Mouse (Mus musculus): ENCODE data around the gene Hipk1. TPM values are rescaled to one million over a fixed set of nuclear protein-coding genes. Genes with fewer than 3 reads are reported as not detected.
A peak's percentile ranks its signal among the peaks of the same experiment; 100 is the strongest.

The Hipk1 gene
- polyA plus RNA-seq, 1 experiment from 2014 or later, result 14.0 TPM

- no peaks in the 10 kb centered on the region for H3K36me3 ChIP-seq
- H3K9me3 ChIP-seq, result no peaks in the 10 kb centered on the region
- peak overlapping the region; percentile 87 for H3K4me3 ChIP-seq
- no peak for ATAC-seq (ENCODE audit: low FRiP score, low read depth)
- H3K27ac ChIP-seq, result no peak overlapping the region
- 3% methylated on average over 14 of the region's 14 CpGs for WGBS
- no peaks in the 10 kb centered on the region for H3K27me3 ChIP-seq (replicated peaks)
- peaks cover 15% of the 10 kb centered on the region for H3K4me1 ChIP-seq
- H3K9ac ChIP-seq, result peak overlapping the region; percentile 94
- H3K4me2 ChIP-seq (replicated peaks), result peak overlapping the region; percentile 81
These were observed 1.4 kb downstream of the Hipk1 start for GRCm38 (mm10) chr3:103789891-103790345.

GRCm38 (mm10) chr3:103789096-103789495 is 2.3 kb downstream of the Hipk1 start:
- H3K27me3 ChIP-seq (replicated peaks), result no peaks in the 10 kb centered on the region
- no peak overlapping the region for H3K9ac ChIP-seq
- no peak overlapping the region for H3K27ac ChIP-seq

GRCm38 (mm10) chr3:103787225-103787624 is 4.1 kb downstream of the Hipk1 start:
- no peak overlapping the region for H3K9ac ChIP-seq
- H3K9me3 ChIP-seq, result no peaks in the 10 kb centered on the region
- H3K27me3 ChIP-seq (replicated peaks), result no peaks in the 10 kb centered on the region
- no peak for ATAC-seq (ENCODE audit: low FRiP score, low read depth)
- H3K4me2 ChIP-seq (replicated peaks), result no peak overlapping the region
- WGBS, result 58% methylated on average over 7 of the region's 7 CpGs
- H3K4me3 ChIP-seq, result no peak overlapping the region
- H3K27ac ChIP-seq, result no peak overlapping the region
- peaks cover 17% of the 10 kb centered on the region for H3K4me1 ChIP-seq
- H3K36me3 ChIP-seq, result no peaks in the 10 kb centered on the region

More at GRCm38 (mm10) chr3:103789096-103789495, 2.3 kb downstream of the Hipk1 start:
- Histone ChIP-seq H3K4me3 (no peak overlapping the region), H3K9me3 (no peaks in the 10 kb centered on the region), H3K4me1 (peaks cover 17% of the 10 kb centered on the region), H3K36me3 (no peaks in the 10 kb centered on the region), H3K4me2 (replicated peaks) (peak overlapping the region; percentile 81)
- ATAC-seq (ENCODE audit: low FRiP score, low read depth), result no peak
- 85% methylated on average over 7 of the region's 7 CpGs for WGBS

GRCm38 (mm10) chr3:103782844-103783609 is 8.3 kb downstream of the Hipk1 start:
- no peak overlapping the region for H3K4me2 ChIP-seq (replicated peaks)
- H3K9me3 ChIP-seq, result no peaks in the 10 kb centered on the region
- 0 out of 2 replicates have a peak, but pooled peaks cover 6% of the 10 kb centered on the region for H3K4me1 ChIP-seq
- no peak overlapping the region for H3K9ac ChIP-seq
- H3K27me3 ChIP-seq (replicated peaks), result no peaks in the 10 kb centered on the region
- H3K36me3 ChIP-seq, result peaks cover 1% of the 10 kb centered on the region
- H3K4me3 ChIP-seq, result no peak overlapping the region
- WGBS, result 92% methylated on average over 4 of the region's 4 CpGs
- no peak for ATAC-seq (ENCODE audit: low FRiP score, low read depth)
- no peak overlapping the region for H3K27ac ChIP-seq

- Histone ChIP-seq H3K27me3 (replicated peaks) (no peaks in the 10 kb centered on the region), H3K36me3 (peaks cover 14% of the 10 kb centered on the region), H3K27ac (no peak overlapping the region), H3K9me3 (no peaks in the 10 kb centered on the region), H3K9ac (no peak overlapping the region), H3K4me1 (0 out of 2 replicates have a peak, but pooled peaks cover 6% of the 10 kb centered on the region), H3K4me2 (replicated peaks) (no peak overlapping the region), H3K4me3 (no peak overlapping the region)
- no peak for ATAC-seq (ENCODE audit: low FRiP score, low read depth)
- WGBS, result 86% methylated on average over 5 of the region's 5 CpGs
These were observed 10.6 kb downstream of the Hipk1 start for GRCm38 (mm10) chr3:103780777-103781176.

- WGBS, result 82% methylated on average over 3 of the region's 3 CpGs
- peaks cover 14% of the 10 kb centered on the region for H3K36me3 ChIP-seq
- H3K27ac ChIP-seq, result no peak overlapping the region
- H3K4me3 ChIP-seq, result no peak overlapping the region
- no peak overlapping the region for H3K4me2 ChIP-seq (replicated peaks)
- 0 out of 2 replicates have a peak, but pooled peaks cover 5% of the 10 kb centered on the region for H3K4me1 ChIP-seq
- H3K9me3 ChIP-seq, result no peaks in the 10 kb centered on the region
- H3K27me3 ChIP-seq (replicated peaks), result no peaks in the 10 kb centered on the region
- no peak overlapping the region for H3K9ac ChIP-seq
- ATAC-seq (ENCODE audit: low FRiP score, low read depth), result no peak
These were observed 11.1 kb downstream of the Hipk1 start for GRCm38 (mm10) chr3:103780271-103780670.

GRCm38 (mm10) chr3:103779183-103779582 is 12.2 kb downstream of the Hipk1 start:
- WGBS, result 91% methylated on average over 7 of the region's 7 CpGs
- H3K4me2 ChIP-seq (replicated peaks), result no peak overlapping the region
- H3K36me3 ChIP-seq, result peaks cover 14% of the 10 kb centered on the region
- H3K9ac ChIP-seq, result no peak overlapping the region
- no peak overlapping the region for H3K4me3 ChIP-seq
- H3K27me3 ChIP-seq (replicated peaks), result no peaks in the 10 kb centered on the region
- no peaks in the 10 kb centered on the region for H3K9me3 ChIP-seq
- H3K27ac ChIP-seq, result no peak overlapping the region
- ATAC-seq (ENCODE audit: low FRiP score, low read depth), result no peak
- no peaks in the 10 kb centered on the region for H3K4me1 ChIP-seq

- peaks cover 14% of the 10 kb centered on the region for H3K36me3 ChIP-seq
- H3K9ac ChIP-seq, result no peak overlapping the region
- H3K4me2 ChIP-seq (replicated peaks), result no peak overlapping the region
- H3K4me3 ChIP-seq, result no peak overlapping the region
- no peaks in the 10 kb centered on the region for H3K27me3 ChIP-seq (replicated peaks)
- no peaks in the 10 kb centered on the region for H3K9me3 ChIP-seq
- no peak overlapping the region for H3K27ac ChIP-seq
- no peaks in the 10 kb centered on the region for H3K4me1 ChIP-seq
- no peak for ATAC-seq (ENCODE audit: low FRiP score, low read depth)
- WGBS, result 93% methylated on average over 6 of the region's 6 CpGs
These were observed 12.7 kb downstream of the Hipk1 start for GRCm38 (mm10) chr3:103778660-103779059.

GRCm38 (mm10) chr3:103777940-103778339 is 13.4 kb downstream of the Hipk1 start:
- Histone ChIP-seq H3K9ac (no peak overlapping the region), H3K4me1 (no peaks in the 10 kb centered on the region)

GRCm38 (mm10) chr3:103774009-103774408 is 17.4 kb downstream of the Hipk1 start:
- no peak overlapping the region for H3K4me3 ChIP-seq
- peaks cover 14% of the 10 kb centered on the region for H3K36me3 ChIP-seq
- no peak overlapping the region for H3K4me2 ChIP-seq (replicated peaks)
- 88% methylated on average over 15 of the region's 15 CpGs for WGBS
- H3K9ac ChIP-seq, result no peak overlapping the region
- no peaks in the 10 kb centered on the region for H3K9me3 ChIP-seq
- H3K27ac ChIP-seq, result no peak overlapping the region
- H3K27me3 ChIP-seq (replicated peaks), result no peaks in the 10 kb centered on the region
- ATAC-seq (ENCODE audit: low FRiP score, low read depth), result no peak
- H3K4me1 ChIP-seq, result no peaks in the 10 kb centered on the region

More at GRCm38 (mm10) chr3:103777940-103778339, 13.4 kb downstream of the Hipk1 start:
- Histone ChIP-seq H3K36me3 (peaks cover 14% of the 10 kb centered on the region), H3K27me3 (replicated peaks) (no peaks in the 10 kb centered on the region), H3K27ac (no peak overlapping the region), H3K4me2 (replicated peaks) (no peak overlapping the region), H3K9me3 (no peaks in the 10 kb centered on the region), H3K4me3 (no peak overlapping the region)
- no peak for ATAC-seq (ENCODE audit: low FRiP score, low read depth)
- 92% methylated on average over 11 of the region's 11 CpGs for WGBS

GRCm38 (mm10) chr3:103773508-103773907 is 17.9 kb downstream of the Hipk1 start:
- H3K36me3 ChIP-seq, result peaks cover 18% of the 10 kb centered on the region
- H3K27me3 ChIP-seq (replicated peaks), result no peaks in the 10 kb centered on the region
- 88% methylated on average over 3 of the region's 3 CpGs for WGBS
- H3K9me3 ChIP-seq, result no peaks in the 10 kb centered on the region
- H3K9ac ChIP-seq, result no peak overlapping the region
- no peak overlapping the region for H3K4me2 ChIP-seq (replicated peaks)
- ATAC-seq (ENCODE audit: low FRiP score, low read depth), result no peak
- no peak overlapping the region for H3K27ac ChIP-seq
- H3K4me3 ChIP-seq, result no peak overlapping the region
- no peaks in the 10 kb centered on the region for H3K4me1 ChIP-seq

GRCm38 (mm10) chr3:103772846-103773245 is 18.5 kb downstream of the Hipk1 start:
- no peaks in the 10 kb centered on the region for H3K27me3 ChIP-seq (replicated peaks)
- peaks cover 19% of the 10 kb centered on the region for H3K36me3 ChIP-seq
- WGBS, result 83% methylated on average over 4 of the region's 4 CpGs
- no peak overlapping the region for H3K4me3 ChIP-seq
- H3K27ac ChIP-seq, result no peak overlapping the region
- ATAC-seq (ENCODE audit: low FRiP score, low read depth), result no peak
- no peaks in the 10 kb centered on the region for H3K4me1 ChIP-seq
- no peaks in the 10 kb centered on the region for H3K9me3 ChIP-seq
- H3K4me2 ChIP-seq (replicated peaks), result no peak overlapping the region
- H3K9ac ChIP-seq, result no peak overlapping the region
